Mouse (Mus musculus): ENCODE measurements around the gene Comtd1.

The Comtd1 gene

DNA sequence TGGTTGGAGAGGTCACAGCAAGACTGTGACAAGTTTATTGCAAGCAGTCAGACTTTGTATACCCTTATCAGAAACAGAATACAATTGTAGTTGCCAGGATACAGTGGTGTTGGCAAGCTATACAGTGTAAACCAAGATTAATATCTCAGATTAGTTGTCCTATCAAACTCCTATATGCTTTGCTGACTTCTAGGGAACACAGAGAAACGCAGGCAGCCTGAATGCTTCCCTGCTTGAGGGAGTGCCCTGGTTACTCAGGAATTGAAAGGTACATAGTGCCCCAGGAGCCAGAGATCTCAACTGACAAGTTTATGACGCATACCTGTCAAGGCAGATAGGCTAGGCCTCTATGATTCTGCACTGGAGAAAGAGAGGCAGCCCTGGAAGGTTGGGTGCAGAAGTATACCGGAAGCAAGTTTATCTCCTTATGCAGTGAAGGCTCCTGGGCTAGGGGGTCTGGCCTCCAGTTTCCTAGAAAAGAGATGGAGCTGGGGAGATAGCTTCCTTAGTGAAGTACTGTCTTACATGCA, 42.1 kb downstream of the Comtd1 start:
- no peak for DNase-seq (ENCODE audit: low spot score in 2 of 2)

DNA sequence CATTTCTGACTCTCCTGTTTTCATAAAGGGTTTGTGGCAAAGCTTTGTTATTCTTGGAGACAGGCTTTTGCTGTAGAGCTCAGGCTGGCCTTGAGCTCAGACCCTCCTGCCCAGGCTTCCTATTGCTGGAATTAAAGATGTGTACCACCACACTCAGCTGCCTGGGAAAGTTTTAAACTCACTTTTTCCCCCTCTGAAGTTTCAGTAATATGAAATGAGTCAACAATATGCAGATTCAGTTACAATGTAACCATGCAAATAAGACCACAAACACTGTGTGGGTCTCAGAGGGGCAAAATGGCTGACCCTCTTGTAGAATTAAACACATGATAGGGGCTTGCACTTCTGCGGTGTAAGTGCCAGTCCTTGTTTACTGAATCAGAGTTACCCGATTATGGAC, 42.6 kb downstream of the Comtd1 start:
- DNase-seq (ENCODE audit: low spot score in 2 of 2): no peak

DNA sequence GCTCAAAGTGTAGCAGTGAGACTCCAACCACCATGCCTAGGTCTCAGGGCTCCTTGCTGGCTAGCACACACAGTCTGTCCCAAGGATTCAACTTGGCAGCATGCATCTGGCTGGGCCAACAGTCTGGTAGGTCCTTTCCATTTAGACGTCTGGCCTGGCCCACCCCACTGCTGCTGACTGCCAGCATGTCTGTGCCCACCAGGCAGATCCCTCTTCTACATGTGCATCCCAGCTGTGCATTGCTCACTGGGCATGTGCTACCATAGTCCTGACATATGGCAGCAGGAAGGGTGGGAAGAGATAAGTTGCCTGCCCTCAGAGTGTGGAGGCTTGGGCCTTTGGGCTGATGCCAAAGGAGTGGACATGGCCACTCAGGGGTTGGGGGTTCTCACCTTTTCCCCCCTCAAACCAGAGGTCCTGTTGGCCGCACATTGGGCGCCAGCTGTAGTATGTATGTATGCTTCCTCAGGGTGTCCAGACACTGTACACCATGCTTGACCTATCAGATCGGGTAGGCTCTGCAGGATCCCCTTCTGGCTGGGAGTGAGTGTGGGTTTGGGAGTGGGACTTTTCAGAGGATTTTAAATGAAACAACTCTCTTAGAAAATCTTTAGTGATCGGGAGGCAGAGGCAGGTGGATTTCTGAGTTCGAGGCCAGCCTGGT, 46.1 kb downstream of the Comtd1 start:
- no peak for DNase-seq (ENCODE audit: low spot score in 2 of 2)

DNA sequence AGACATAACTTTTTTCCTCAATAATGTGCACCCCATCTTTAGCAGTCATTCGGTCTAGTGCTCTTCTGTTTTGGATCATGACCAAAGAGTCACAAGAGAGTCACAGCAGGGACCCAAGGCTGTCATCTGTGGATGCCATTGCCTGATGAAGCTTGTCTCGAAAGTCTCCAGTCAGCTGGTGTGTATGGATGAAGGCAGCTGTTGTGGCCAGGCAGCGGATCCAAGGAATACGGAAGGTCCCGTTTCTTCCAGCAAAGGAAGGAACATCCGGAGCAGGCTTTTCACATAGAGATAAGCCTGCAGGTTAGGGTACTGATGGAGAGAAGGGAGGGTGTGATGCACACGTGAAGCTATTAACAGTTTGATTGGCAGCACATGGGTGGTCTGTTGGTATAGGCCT, 47.2 kb downstream of the Comtd1 start:
- DNase-seq (ENCODE audit: low spot score in 2 of 2): no peak

DNA sequence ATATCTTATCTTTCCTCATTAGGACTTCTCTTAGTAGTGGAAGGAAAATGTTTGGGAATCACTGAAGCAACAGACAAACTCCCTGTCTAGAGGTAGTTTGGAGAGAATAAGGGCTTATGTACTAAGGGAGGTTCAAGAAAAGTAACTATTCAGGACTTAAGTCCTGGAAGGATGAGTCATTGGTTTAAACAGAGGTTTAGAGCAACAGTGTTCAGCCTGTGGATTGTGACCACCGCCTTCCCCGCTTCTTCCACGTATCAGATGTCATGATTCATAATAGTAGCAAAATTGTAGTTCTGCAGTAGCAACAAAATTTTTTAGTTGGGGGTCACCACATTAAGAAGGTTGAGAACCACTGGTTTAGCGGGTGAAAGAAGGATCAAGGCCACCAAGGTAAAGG, 48.1 kb downstream of the Comtd1 start:
- no peak for DNase-seq (ENCODE audit: low spot score in 2 of 2)

Data from right cerebral cortex, postnatal 36 days (tissue).